Mouse (Mus musculus): ENCODE data around the gene Dhrs2.

Gene Dhrs2

GRCm38 (mm10) chr14:55253580-55253979, 31.8 kb downstream of the Dhrs2 start:
- no peak for DNase-seq

GRCm38 (mm10) chr14:55255443-55255842, 33.6 kb downstream of the Dhrs2 start:
- DNase-seq: no peak

GRCm38 (mm10) chr14:55271158-55271557, 49.4 kb downstream of the Dhrs2 start:
- DNase-seq: peak; percentile 16

GRCm38 (mm10) chr14:55273023-55273422, 51.2 kb downstream of the Dhrs2 start:
- no peak for DNase-seq

- DNase-seq: no peak
These were observed 53.0 kb downstream of the Dhrs2 start for GRCm38 (mm10) chr14:55274810-55275209.

- no peak for DNase-seq
These were observed 57.7 kb downstream of the Dhrs2 start for GRCm38 (mm10) chr14:55279322-55280069.

All from cerebellum, adult 11 months (tissue).